Mouse (Mus musculus): ENCODE measurements around the gene Aurkb.

GRCm38 (mm10) chr11:69059357-69059974 is 14.0 kb downstream of the Aurkb start, which contains the start of gene Borcs6:
- no peak for TF ChIP-seq GATA1 (IDR thresholded peaks at IDR 0.05; ENCODE audit: low read length)
- no peak for TF ChIP-seq TAL1 (IDR thresholded peaks at IDR 0.05; ENCODE audit: low read length)

Measured in erythroblast, embryonic 14.5 days (primary cell).